Mouse (Mus musculus) spleen, postnatal 36 days (tissue): ENCODE measurements around the gene Fam163a.

ENCODE experiments used
- DNase-seq, 2 experiments: peaks; one replicate each; pipeline ENCODE4 v3.0.0; 2022; ENCODE audit warnings: low spot score in 2 of 2, mixed read lengths in 1 of 2

Gene Fam163a

DNA sequence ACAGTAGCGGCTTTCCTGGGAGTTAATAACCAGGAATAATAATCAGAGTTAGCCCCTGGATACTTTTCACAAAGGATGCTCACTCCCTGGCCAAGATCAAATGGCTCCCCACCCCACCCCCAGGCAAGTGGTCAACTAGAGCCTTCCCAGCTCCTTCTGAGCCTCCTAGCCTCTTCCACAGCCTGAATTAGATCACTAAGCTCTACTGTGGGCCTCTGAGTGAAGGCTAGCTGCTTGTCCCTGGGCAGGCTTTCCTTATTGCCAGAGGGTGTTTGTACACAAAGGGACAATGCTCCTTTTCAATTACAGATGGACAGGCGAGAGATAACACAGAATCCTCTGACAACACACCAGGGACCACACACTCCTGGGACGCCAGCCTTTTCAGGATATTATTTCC is 2.2 kb downstream of the Fam163a start:
- no peak for DNase-seq

DNA sequence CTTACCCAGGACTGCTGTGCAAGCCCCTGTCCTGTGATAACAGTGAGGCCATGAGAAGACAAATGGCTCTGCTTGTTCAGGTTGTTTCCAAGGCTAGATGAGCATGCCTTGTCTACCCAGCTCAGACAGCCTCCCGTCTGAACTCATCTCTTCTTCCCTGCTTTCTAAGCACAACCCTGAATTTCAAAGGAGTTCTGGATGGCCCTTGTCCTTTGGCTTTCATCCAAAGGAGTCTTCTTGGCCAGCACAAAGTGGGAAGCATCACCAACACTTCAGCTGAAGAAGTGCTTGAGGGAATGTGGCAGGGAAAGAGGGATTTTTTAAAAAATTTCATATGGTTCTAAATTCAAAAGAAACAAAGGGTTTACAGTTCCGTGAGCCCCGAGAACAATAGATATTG is 3.8 kb downstream of the Fam163a start:
- DNase-seq: no peak

DNA sequence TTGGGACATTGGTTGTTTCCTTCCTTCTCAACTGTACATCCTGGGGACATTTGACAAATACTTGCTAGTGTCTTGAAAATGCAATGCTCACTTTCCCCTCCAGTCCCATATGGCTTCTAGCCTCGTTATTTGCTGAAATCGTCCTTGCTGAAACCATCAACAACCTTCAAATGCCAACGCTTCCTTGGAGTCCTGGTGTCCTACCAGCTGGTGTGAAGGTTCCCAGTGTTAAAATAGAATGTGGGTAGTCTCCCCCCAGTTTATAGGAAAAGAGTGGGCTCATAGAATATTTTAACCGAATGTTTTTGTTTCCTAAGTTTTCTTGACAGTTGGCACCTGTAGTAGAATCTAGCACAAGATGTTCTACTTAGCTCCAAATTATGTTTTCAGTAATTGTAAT is 7.2 kb downstream of the Fam163a start:
- no peak for DNase-seq

DNA sequence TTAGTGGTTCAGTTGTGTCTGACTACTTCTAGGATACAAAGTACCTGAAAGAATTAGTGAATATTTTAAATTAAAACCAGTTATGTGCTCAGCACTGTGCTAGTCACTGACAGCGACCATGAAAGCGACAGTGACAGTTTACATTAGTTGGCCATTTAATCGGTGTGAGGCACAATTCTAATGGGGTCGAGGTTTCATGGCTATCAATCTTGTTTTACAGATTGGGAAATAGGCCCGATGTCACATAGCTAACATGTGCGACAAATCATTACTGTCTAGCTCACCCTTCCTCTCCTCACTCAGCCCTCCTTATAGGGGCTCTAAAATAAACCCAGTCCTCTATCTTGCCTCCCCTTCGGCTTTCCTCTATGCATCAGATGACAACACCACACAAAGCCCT is 11.5 kb downstream of the Fam163a start:
- DNase-seq: no peak

DNA sequence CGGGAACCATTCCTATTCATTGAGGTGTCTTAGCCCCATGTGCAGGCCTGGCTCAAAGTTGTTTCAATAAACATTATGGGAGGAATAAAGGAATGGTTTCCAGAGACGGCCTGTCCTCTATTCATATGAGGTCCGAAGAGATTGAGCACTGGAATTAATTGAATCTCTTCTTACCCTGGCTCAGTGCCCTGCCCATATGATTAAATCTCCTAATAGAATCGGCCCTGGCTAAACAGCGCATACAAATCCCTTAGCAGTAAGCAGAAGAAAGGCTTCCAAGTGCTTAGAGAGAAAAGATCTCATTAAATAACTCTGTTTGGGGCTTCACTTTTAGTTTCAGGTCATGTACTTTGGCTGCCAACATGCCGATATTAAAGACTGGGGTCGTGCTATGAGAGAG is 12.0 kb downstream of the Fam163a start:
- no peak for DNase-seq

DNA sequence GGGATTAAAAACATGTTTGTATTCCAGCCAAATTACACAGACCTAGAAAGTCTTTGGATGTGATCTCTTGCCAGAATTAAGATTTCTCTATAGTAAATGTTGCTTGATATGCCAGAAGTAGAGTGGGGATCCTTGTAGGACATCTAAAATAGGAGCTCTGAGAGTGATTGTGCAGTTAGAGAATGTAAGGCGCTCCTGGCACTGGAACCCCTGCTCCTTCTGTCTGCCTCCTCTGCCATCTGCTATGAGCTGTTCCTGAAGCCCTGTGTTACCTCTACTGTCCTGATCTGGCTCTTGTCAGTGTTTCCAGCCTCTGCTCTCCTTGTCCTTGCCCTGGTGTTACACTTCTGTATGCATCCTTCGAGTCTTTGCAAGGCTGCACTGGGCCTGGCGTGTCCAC is 18.2 kb downstream of the Fam163a start:
- DNase-seq: no peak

DNA sequence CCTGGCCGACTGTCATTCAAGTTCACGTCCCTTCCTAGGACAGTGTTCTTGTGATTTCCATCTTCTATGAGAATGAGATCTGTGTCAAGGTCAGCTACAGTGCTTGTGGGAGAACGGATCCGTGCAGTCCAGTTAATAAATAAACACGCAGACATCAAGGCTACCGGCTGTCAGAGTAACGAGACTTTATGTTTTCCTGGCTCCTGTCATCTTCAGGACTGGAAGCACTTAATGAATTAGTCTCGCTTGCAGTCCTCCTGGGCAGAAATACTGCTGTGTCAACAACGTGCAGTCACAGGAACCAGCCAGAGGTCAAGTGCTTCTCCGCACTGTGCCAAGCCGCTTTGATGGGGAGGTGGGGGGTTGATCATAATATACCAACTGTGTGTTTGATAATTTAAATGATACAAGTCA is 20.7 kb downstream of the Fam163a start:
- DNase-seq: no peak

DNA sequence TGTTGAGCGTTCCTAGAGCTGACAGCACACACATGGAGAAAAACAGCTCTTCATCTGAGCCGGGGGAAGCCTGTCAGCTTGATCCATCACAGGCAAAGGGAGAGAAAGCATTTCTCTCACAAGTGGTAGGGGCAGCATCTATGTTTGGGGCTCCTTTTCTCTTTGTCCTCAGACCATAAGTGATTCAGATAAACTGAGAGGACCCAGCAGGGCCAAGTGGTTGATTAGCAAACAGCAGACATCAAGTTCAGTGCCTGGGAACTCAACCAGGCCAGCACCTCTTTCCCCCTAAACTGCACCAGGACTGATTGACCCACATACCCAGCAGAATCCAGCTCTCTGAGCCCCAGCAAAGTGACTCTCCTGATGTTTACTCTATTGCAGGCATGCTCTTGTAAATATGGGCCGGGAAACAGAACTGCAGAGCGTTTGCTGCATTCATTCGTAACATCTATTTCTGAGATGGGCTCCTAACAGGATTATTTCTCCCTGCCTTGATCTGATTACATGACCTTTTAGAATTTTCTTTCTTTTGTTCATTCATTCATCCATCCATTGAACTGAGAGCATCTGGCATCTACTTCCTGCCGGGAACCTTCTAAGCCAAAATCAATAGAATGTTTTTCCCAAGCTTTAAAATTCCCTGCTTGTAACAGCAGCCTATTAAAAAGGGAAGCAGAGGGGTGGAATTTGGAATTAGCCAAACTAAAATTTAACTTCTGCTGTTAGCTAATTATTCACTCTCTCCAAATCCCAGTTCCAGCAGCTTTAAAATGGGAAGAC is 21.5 kb downstream of the Fam163a start:
- no peak for DNase-seq

DNA sequence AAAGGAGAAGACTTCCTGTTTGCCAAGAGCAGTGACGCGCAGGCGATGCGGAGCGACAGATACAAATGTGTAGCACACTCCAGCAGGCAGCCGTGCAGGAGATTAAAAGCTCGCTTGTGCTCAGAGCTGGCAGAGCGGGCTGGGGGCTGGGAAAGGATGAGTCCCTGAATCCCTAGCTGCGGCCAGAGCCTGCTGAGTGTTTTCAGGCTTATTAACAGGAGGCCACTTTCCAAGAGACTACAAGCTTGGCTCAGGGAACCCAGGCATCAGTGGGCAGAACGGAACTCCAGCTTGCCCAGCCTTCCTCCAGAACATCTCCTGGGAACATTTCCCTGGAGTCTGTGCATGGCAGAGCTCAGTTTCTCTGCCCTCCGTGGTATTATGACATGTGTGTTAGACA is 25.0 kb downstream of the Fam163a start:
- no peak for DNase-seq

DNA sequence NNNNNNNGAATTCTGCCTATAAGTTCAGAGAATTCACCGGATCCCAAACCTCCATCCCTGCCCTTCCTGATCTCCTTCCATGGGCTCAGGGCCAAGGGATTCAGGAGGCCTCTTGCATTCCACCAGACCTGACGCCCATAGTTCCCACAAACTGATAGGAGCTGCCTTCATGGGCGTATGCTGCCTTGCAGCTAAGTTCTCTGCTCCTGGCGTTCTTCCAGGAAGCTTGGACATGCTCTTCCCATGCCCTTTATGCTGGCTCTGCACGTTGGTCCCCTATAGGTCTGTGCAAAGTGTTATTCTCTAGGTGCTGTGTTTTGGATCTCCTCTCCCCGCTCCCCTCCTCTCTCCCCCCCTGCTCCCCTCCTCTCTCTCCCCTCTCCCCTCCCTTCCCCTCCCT is 36.1 kb downstream of the Fam163a start:
- no peak for DNase-seq

DNA sequence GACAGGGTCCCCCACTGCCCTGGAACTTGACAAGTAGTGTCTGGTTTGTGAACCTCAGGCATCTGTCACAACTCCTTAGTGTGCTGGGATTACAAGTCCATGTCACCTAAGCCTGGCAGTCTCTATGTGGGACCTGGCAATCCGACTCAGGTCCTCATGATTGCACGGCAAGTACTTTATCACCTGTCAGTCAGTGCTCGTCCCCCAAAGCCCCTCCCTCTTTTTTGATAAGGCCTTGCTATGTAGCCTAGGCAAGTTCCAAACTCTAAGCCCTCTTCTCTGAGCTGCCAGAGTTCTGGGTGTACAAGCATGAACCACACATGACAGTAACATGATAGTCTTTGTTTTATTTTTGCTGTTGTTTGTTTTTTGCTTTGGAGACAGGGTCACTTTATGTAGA is 88.1 kb downstream of the Fam163a start:
- no peak for DNase-seq

DNA sequence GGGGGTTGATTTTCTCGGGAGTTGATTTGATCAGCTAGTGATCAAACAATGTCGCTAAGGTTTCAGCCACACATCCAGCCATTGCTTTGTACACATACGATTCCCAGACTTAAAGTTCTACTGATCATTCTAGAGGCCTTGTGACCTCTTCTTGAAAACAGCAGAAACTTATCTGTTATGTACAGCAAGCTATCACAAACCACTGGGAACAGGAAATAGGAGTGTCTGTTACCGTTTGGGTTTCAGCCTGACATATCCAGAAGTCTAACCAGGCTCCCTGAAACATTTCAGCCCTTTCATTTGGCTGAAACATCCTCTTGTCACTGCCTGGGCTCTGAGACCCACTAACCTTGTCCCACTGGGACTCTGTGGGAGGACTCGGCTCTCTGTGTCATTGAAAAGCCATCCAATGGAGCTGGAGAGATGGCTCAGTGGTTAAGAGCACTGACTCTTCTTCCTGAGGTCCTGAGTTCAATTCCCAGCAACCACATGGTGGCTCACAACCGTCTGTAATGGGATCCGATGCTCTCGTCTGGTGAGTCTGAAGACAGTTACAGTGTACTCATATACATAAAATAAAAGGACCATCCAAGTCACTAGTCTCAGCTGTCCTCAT is 90.8 kb downstream of the Fam163a start:
- DNase-seq: no peak

DNA sequence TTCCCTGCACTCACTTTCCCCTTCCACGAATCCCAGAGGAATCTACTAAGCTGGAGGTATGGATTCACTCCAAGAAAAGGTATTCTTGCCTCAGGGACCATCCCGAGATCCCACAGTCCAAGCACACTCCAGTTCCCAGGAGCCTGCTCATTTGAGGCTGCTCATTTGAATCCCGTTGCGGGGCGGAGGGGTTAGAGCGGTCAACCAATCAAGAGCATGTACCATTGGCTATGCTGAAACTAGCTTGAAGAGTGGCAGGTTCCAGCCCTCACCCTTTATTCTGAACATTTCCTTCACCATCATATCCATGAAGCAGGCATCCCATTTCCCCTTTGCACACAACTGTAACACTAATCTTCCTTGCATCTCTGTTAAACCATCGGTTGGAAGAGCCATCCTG is 92.7 kb downstream of the Fam163a start:
- no peak for DNase-seq

DNA sequence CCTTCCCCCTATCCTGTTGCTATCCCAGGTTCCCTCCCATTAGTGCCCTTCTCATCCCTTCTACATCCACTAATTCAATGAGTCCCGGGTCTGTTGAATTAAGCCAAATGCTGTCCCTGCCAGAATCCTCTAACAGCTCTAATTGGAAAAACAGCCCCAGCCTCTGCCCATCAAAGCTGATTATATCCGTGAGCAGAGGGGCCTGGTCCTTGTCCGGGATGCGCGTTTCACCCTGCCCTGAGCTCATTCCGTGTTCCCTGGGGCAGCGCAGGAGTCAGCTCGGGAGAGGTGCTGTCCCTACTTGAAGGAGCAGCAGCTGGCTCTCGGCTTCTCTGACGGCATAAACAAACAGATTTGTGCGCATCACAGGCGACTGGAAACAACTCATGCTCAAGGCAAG is 93.1 kb downstream of the Fam163a start:
- DNase-seq: no peak

DNA sequence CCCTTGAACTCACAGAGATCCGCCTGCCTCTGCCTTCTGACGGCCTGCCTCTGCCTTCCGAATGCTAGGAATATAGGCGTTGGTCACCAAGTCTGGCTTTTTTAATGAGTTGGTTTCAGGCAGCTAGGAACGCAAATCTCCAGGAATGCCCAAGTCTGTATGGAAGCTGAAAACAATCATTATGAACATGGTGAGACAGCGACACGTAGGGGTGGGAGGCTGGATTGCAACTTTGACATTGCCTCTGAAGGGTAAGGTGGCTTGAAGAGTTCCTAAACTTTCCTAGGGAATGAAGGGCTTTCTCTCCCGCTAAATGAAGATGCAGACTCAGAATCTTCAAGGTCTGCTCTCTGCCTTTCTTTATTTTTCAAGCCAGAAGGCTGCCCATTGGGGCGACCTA is 93.7 kb downstream of the Fam163a start:
- DNase-seq: no peak

DNA sequence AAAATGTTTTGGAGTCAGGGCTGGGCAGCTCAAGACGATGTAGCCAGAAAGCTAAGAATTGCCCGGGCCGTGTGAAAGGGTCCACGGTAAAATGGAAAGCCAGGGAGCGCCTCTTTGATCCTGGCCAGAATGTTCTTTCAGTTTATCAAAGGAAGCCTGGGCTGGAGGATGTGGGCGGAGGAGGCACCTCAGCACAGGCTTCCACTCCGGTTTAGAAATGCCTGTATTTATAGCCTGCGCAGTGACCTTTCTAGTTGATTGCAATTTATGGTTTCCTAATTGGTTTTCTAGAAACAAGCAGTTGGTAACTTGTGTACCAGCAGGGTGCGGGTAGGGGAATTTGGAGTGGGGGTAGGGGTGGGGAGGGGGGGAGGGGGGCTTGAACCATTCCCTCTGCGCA is 96.4 kb downstream of the Fam163a start:
- no peak for DNase-seq

DNA sequence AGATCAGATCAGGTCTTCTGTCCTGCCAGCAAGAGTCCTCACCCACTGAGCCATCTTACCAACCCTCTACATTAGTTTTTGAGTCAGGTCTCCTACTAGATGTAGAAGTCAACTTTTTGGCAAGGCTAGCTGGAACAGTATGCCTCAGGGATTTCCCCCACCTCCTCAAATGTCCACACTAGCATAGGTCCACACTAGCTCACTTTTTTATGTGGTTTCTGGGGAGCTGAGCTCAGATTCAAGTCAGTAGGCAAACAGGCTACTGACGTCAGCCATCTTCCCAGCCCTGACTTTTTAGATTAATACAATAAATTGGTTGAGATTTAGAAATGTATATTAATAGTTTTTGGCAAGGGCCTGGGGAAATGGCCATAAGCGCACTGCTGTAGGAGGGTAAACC is 97.4 kb downstream of the Fam163a start:
- DNase-seq: no peak

DNA sequence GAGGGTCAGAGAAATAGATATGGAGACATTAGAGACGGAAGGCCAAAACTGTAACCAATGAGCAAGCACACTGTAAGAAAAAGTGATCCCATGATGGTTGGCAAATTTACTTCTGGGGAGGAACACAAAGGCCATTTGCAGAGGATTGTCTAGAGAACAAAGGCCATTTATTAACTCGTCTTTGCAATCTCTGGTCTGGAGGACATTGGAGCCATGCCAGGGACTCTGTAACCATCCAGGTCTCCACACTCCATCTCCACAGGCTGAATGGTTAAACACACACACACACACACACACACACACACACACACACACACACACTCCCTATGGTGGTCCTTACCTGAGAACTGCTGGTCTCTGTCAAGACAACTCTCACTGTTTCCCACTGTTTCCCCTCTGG is 99.4 kb downstream of the Fam163a start:
- DNase-seq: no peak

DNA sequence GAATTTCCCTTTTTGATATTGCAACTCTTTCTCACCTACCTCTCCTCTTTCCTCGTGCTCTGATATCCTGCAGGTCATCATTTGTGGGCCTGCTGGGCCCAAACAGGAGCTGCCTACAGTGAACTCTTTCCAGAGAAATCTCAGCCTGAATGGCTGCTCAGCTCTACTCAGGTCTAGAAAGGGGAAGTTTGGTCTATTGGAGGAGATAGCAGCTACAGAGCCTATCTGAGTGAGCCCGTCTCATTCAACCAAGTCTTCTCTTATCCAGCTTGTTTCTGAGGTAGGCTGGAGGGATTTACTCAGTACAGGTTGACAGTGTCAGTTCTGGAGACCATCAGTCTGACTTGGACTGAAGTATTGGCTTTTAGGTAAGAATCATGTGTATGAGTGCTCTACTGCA is 101.1 kb downstream of the Fam163a start:
- no peak for DNase-seq

DNA sequence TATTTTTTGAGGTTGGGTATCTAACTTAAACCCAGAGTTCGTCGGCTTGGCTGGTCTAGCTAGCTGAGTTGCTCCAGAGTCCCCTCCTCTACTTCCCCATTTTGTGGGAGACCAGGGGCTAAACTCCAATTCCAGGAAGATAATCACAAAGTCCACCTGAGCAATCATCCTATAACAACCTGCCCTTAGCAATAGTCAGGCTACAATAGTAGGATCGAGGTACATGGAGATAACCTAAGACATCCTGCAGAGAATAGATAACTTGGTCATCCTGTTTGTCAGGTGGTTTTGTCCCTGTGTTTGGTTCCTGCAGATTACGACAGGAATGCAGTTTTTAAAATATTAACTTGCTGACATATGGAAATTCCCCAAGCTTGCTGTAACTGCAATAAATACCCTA is 113.0 kb downstream of the Fam163a start:
- no peak for DNase-seq

DNA sequence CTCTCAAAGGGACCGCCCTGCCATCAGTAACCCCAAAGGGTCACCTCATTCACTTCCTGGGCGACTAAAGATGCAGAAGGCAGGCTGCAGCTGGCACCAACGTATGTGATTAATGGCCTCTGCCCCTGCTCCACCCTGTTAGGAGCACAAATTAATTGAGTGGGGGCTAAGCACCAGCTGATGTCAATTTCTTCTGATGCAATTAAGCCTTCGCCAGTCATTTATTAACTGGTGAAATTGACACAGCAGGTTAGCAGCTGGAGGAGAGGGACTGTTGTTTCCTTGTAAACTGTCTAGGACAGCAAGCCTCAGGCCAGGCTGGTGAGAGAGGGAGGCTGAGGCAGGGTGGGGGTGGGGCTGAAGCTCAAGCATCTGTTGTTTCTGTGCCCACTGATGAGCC is 114.8 kb downstream of the Fam163a start:
- no peak for DNase-seq

DNA sequence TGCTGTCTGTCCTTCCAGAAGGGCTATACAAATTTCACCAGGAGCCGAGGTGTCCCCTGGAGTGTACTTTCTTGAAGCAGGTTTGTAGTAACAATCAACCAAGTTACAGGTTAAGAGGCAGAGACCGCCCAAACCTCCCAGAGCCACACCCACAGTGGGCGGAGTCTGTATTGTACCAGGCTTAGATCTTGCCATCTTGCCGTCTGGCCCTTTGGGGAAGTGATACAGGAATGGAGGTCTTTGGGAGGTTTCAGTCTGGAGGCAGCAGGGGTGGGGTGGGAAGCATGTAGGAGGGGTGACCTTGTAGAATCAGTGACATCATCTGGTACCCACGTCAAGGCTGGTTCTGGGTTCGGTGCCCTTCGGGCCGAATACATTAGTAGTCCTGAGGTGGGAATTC is 115.3 kb downstream of the Fam163a start:
- peak in 1 of 2 experiments; percentile 8 for DNase-seq

DNA sequence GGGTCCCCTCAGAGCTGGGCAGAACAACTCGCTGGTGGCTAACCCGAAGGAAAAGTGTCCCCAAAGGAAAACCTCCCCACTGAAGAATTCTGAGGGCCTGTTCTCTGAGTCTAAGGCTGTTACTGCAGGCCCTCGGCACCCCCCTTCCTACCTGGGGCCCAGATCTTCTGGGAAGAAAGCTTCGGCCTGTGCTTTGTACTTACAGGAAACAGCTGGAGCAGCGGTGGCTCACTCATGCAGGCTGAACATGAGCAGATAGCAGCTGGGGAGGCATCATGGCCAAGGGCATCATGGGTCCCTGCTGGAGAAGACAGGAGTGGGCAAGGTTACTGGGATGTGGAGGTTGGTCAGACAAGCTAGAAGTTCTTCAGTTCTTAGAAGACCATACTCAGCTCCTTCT is 117.2 kb downstream of the Fam163a start:
- no peak for DNase-seq

DNA sequence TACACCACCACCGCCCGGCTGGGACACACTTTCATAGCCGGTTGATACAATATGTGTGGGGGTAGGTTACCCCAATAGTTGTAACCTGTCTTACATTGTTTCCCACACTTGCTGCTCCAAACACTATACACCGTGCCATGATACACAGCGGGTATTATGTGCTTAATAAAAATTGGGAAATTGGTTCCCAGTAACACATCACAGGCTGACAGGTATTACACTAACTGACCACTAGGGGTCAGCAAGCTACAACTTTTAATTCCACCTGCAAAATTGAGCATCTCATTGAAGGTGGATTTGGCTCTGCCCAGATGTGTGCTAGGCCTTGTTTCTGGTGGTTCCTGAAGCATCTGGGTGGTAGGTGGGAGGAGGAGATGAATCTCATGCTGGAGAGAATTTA is 119.1 kb downstream of the Fam163a start:
- DNase-seq: no peak
